Mouse (Mus musculus): ENCODE data around the gene Camk2n1. TPM values are rescaled to one million over a fixed set of nuclear protein-coding genes. Genes with fewer than 3 reads are reported as not detected.

The Camk2n1 gene
- total and polyA plus RNA-seq, 3 experiments = 7.1 to 12.7 (median 12.0) TPM

- intact Hi-C loops (cut with DNase I) = no loop called here
- DNase-seq = peak in 1 of 2 experiments; percentile 25
- TF ChIP-seq CTCF (IDR thresholded peaks at IDR 0.05) (no peak), EP300 (IDR thresholded peaks at IDR 0.05; ENCODE audit: insufficient read depth, low read depth, low read length) (no peak), POLR2A (IDR thresholded peaks at IDR 0.05; ENCODE audit: insufficient read depth, low read depth, low read length) (no peak)
- no peaks in the 10 kb centered on the region for H3K79me2 ChIP-seq (replicated peaks; ENCODE audit: control insufficient read depth, insufficient read depth, low read length)
- peak overlapping the region; percentile 41 for H3K27ac ChIP-seq
- no peaks in the 10 kb centered on the region for H3K36me3 ChIP-seq (ENCODE audit: control insufficient read depth, insufficient read depth, low read length)
- no peak overlapping the region for H3K9ac ChIP-seq (ENCODE audit: low read depth, low read length)
- peaks cover 3% of the 10 kb centered on the region; the same call in 1 of the 2 replicates for H3K4me1 ChIP-seq (ENCODE audit: control insufficient read depth, insufficient read depth, low read length)
- H3K4me3 ChIP-seq = no peak overlapping the region
- WGBS = 6% methylated on average over 13 of the region's 13 CpGs
- H3K27me3 ChIP-seq (ENCODE audit: control insufficient read depth, insufficient read depth, low read length) = no peaks in the 10 kb centered on the region
Measured at GRCm38 (mm10) chr4:138495775-138496174, 41.7 kb downstream of the Camk2n1 start.

- H3K27me3 ChIP-seq (ENCODE audit: control insufficient read depth, insufficient read depth, low read length) = no peaks in the 10 kb centered on the region
- WGBS = 55% methylated on average over 19 of the region's 24 CpGs
- DNase-seq = no peak
Measured at GRCm38 (mm10) chr4:138496746-138497520, 42.8 kb downstream of the Camk2n1 start.

DNA sequence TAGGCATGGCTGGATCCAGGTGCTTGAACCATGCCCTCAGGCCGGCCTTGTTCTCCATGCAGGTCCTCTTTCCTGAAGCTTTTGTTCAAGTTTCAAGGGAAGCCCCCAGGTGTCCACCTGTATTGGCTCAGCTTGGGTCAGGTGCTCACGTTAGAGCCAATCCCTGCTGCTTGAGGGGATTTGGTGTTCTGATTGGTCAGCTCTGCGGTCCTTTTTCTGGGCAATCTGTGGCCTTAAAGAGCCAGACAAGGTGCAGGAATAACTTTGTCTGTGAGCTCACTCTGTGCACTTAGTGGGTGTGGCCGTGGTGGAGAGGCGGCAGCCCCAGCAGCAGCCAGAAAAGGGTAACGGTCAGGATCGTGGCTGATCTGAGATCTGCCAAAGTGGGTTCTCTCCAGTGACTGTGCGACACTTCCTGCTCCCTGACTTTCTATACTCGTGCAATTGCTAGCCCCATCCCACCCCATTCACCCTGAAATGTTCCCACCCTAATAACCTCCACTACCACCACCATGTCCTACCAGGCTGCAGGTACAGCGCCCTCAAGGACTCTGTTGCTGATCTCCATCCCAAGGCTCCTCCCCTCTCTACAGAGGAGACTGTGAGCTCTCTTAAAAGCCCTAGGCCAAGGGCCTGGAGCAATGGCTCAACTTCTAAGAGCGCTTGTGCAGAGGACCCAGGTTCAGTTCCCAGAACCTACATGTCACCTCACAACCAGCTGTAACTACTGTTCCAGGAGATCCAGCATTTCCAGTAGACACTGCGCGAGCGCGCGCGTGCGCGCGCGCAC is 45.9 kb downstream of the Camk2n1 start:
- no peak overlapping the region for H3K9ac ChIP-seq (ENCODE audit: low read depth, low read length)
- 78% methylated on average over 21 of the region's 21 CpGs for WGBS
- TF ChIP-seq EP300 (IDR thresholded peaks at IDR 0.05; ENCODE audit: insufficient read depth, low read depth, low read length) (no peak), CTCF (IDR thresholded peaks at IDR 0.05) (no peak), POLR2A (IDR thresholded peaks at IDR 0.05; ENCODE audit: insufficient read depth, low read depth, low read length) (no peak)
- H3K27me3 ChIP-seq (ENCODE audit: control insufficient read depth, insufficient read depth, low read length) = no peaks in the 10 kb centered on the region; the same call in 1 of the 2 replicates
- H3K4me1 ChIP-seq (ENCODE audit: control insufficient read depth, insufficient read depth, low read length) = peaks cover 1% of the 10 kb centered on the region; the same call in 1 of the 2 replicates
- no peak overlapping the region for H3K4me3 ChIP-seq
- H3K36me3 ChIP-seq (ENCODE audit: control insufficient read depth, insufficient read depth, low read length) = no peaks in the 10 kb centered on the region
- DNase-seq = no peak
- no peak overlapping the region for H3K27ac ChIP-seq
- intact Hi-C loops (cut with DNase I) = loop anchor here (5.0 kb wide), 1 partner anchor 33 kb away; no protein-coding TSS in a partner anchor
- no peaks in the 10 kb centered on the region for H3K79me2 ChIP-seq (replicated peaks; ENCODE audit: control insufficient read depth, insufficient read depth, low read length)

More at GRCm38 (mm10) chr4:138496746-138497520, 42.8 kb downstream of the Camk2n1 start:
- Histone ChIP-seq H3K4me1 (ENCODE audit: control insufficient read depth, insufficient read depth, low read length) (peaks cover 3% of the 10 kb centered on the region; the same call in 1 of the 2 replicates), H3K79me2 (replicated peaks; ENCODE audit: control insufficient read depth, insufficient read depth, low read length) (no peaks in the 10 kb centered on the region), H3K4me3 (no peak overlapping the region), H3K36me3 (ENCODE audit: control insufficient read depth, insufficient read depth, low read length) (no peaks in the 10 kb centered on the region), H3K27ac (no peak overlapping the region), H3K9ac (ENCODE audit: low read depth, low read length) (no peak overlapping the region)
- TF ChIP-seq CTCF (IDR thresholded peaks at IDR 0.05) = no peak
- no peak for TF ChIP-seq EP300 (IDR thresholded peaks at IDR 0.05; ENCODE audit: insufficient read depth, low read depth, low read length)
- no peak for TF ChIP-seq POLR2A (IDR thresholded peaks at IDR 0.05; ENCODE audit: insufficient read depth, low read depth, low read length)
- intact Hi-C loops (cut with DNase I) = no loop called here

- Histone ChIP-seq H3K79me2 (replicated peaks; ENCODE audit: control insufficient read depth, insufficient read depth, low read length) (no peaks in the 10 kb centered on the region), H3K9ac (ENCODE audit: low read depth, low read length) (no peak overlapping the region), H3K27ac (no peak overlapping the region), H3K27me3 (ENCODE audit: control insufficient read depth, insufficient read depth, low read length) (no peaks in the 10 kb centered on the region; the same call in 1 of the 2 replicates), H3K36me3 (ENCODE audit: control insufficient read depth, insufficient read depth, low read length) (no peaks in the 10 kb centered on the region), H3K4me3 (no peak overlapping the region), H3K4me1 (ENCODE audit: control insufficient read depth, insufficient read depth, low read length) (peaks cover 1% of the 10 kb centered on the region; the same call in 1 of the 2 replicates)
- TF ChIP-seq EP300 (IDR thresholded peaks at IDR 0.05; ENCODE audit: insufficient read depth, low read depth, low read length) = no peak
- TF ChIP-seq CTCF (IDR thresholded peaks at IDR 0.05) = no peak
- no peak for TF ChIP-seq POLR2A (IDR thresholded peaks at IDR 0.05; ENCODE audit: insufficient read depth, low read depth, low read length)
- no peak for DNase-seq
- 58% methylated on average over 5 of the region's 5 CpGs for WGBS
- intact Hi-C loops (cut with DNase I) = loop anchor here (5.0 kb wide), 1 partner anchor 34 kb away; no protein-coding TSS in a partner anchor
Measured at GRCm38 (mm10) chr4:138501048-138501447, 46.9 kb downstream of the Camk2n1 start.

DNA sequence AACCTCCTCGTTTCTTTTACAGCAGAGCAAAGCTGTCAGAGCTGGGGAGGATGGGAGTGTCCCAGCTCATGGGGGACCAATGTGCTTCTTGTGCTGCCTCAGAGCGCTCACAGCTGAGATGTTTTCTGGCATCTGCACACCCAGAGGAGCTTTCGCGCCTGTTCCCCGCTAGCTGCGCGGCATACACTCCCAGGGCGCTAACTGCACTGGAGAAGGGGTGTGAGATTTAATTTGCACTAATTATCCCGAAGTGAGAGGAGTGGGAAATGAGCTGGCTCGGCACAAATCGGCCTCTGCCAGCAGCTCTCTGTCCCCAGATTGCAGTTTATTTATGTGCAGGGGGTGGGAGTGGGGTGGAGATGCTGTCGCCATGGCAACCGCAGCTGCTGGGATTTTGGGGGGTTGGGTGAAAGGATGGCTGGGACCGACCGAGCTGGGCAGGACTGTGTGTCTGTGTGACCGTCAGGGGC is 50.6 kb downstream of the Camk2n1 start:
- Histone ChIP-seq H3K27me3 (ENCODE audit: control insufficient read depth, insufficient read depth, low read length) (no peaks in the 10 kb centered on the region; the same call in 1 of the 2 replicates), H3K4me3 (no peak overlapping the region), H3K9ac (ENCODE audit: low read depth, low read length) (no peak overlapping the region), H3K27ac (no peak overlapping the region), H3K79me2 (replicated peaks; ENCODE audit: control insufficient read depth, insufficient read depth, low read length) (no peaks in the 10 kb centered on the region), H3K36me3 (ENCODE audit: control insufficient read depth, insufficient read depth, low read length) (no peaks in the 10 kb centered on the region), H3K4me1 (ENCODE audit: control insufficient read depth, insufficient read depth, low read length) (no peaks in the 10 kb centered on the region; the same call in 1 of the 2 replicates)
- TF ChIP-seq EP300 (IDR thresholded peaks at IDR 0.05; ENCODE audit: insufficient read depth, low read depth, low read length) (no peak), CTCF (IDR thresholded peaks at IDR 0.05) (no peak), POLR2A (IDR thresholded peaks at IDR 0.05; ENCODE audit: insufficient read depth, low read depth, low read length) (no peak)
- WGBS = 4% methylated on average over 16 of the region's 16 CpGs
- intact Hi-C loops (cut with DNase I) = loop anchor here (5.0 kb wide), 2 partner anchors 37 to 58 kb away; no protein-coding TSS in a partner anchor
- peak; percentile 33 to 62 for DNase-seq

Data from heart, adult 2 months (tissue).